17 mouse cellular contexts compared by ENCODE assay signal in the genomic region with DNA sequence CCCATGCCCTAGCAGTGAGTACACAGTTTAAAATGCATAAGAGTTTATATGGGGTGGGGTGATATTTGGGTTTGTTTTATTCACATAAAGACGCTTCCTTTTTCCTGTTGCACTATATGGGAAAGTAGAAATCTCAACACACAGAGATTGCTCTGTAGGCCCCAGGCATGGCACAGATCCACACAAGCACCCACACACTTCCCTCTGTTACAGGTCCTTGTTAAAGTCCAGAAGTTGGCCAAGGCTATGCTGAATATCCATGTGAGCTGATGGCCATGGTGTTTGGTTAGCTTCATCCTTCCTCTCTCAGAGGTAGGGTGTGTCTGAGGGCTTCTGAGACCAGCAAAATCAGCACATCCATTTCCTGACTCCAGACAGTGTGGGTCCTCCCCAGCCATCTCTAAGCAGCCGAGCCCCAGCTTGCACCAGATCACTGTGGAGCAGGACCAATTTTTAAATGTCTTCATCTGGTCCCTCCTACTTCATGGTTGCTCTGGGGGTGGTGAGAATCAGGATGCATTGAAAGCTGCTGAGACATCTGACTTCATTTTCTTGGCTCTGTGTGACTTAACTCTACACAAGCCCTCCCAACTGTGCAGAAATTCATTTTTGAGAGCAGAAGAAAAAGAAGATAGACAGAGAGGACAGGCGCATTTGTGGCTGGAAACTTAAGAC.
DNase-seq lines count a peak whose midpoint lies in the region; ATAC-seq and TF ChIP-seq lines count a peak whose summit lies in the region.
"Had no signal": no experiment of that assay in that cellular context is flagged by ENCODE, and none has a peak within 500 bp of the region (broad histone marks: within the 10 kb centered on the region; RNA-seq: fewer than 3 reads in every experiment).

No protein-coding gene starts in this region.

- WGBS in hindbrain, embryonic 16.5 days, result 91% methylated on average over 3 of the region's 3 CpGs
- WGBS in intestine, postnatal 0 days, result 75% methylated on average over 3 of the region's 3 CpGs

- DNase-seq in 416B (ENCODE audit: low read depth), result peak; percentile 19
- DNase-seq in frontal cortex, postnatal 36 days (ENCODE audit: low spot score in 2 of 2), result peak; percentile 44 to 58
- DNase-seq in layer of hippocampus, postnatal 10 days (ENCODE audit: low spot score in 2 of 2), result peak; percentile 19 to 35
- DNase-seq in left cerebral cortex, postnatal 36 days (ENCODE audit: low spot score in 2 of 2), result peak; percentile 29 to 46
- DNase-seq in ovary, postnatal 10 days (ENCODE audit: low spot score), result no peak
- no peak for DNase-seq in lung, postnatal 14 days
- DNase-seq: adrenal gland, postnatal 36 days; cerebellum, adult 8-10 months; gastrocnemius, postnatal 14 days; kidney, adult 8-10 months; kidney, postnatal 36 days; lung, adult 18-20 months had no signal

- no peak overlapping the region for H3K4me2 ChIP-seq in hindbrain, embryonic 16.5 days (ENCODE audit: low read length)
- H3K4me2 ChIP-seq in intestine, postnatal 0 days (replicated peaks; ENCODE audit: low read depth), result no peak overlapping the region

- TF ChIP-seq CTCF in intestine, postnatal 0 days (IDR thresholded peaks at IDR 0.05; ENCODE audit: low read depth), result no peak

- no peaks in the 10 kb centered on the region for H3K4me1 ChIP-seq in hindbrain, embryonic 16.5 days (ENCODE audit: control insufficient read depth, insufficient read depth, low read depth, low read length)
- no peaks in the 10 kb centered on the region for H3K4me1 ChIP-seq in intestine, postnatal 0 days (replicated peaks; ENCODE audit: control insufficient read depth, insufficient read depth, low read length)
- H3K4me1 ChIP-seq: heart, embryonic 10.5 days; limb, embryonic 10.5 days had no signal

- no peak overlapping the region for H3K9ac ChIP-seq in hindbrain, embryonic 16.5 days (ENCODE audit: low read depth, low read length)
- no peak overlapping the region for H3K9ac ChIP-seq in intestine, postnatal 0 days (ENCODE audit: low read depth, low read length)

- ATAC-seq in hindbrain, embryonic 16.5 days, result no peak
- ATAC-seq in intestine, postnatal 0 days, result no peak
- ATAC-seq: midbrain, embryonic 16.5 days had no signal

- no peaks in the 10 kb centered on the region for H3K27me3 ChIP-seq in hindbrain, embryonic 16.5 days (replicated peaks; ENCODE audit: control insufficient read depth, insufficient read depth, low read length)
- no peaks in the 10 kb centered on the region for H3K27me3 ChIP-seq in intestine, postnatal 0 days (replicated peaks; ENCODE audit: control insufficient read depth, insufficient read depth, low read length)

- H3K27ac ChIP-seq in hindbrain, embryonic 16.5 days (ENCODE audit: low read depth, low read length), result no peak overlapping the region
- H3K27ac ChIP-seq in intestine, postnatal 0 days (ENCODE audit: low read depth, low read length), result no peak overlapping the region
- H3K27ac ChIP-seq: heart, embryonic 10.5 days; limb, embryonic 10.5 days had no signal

- no peaks in the 10 kb centered on the region for H3K9me3 ChIP-seq in hindbrain, embryonic 16.5 days (ENCODE audit: control insufficient read depth, low read length)
- no peaks in the 10 kb centered on the region for H3K9me3 ChIP-seq in intestine, postnatal 0 days (ENCODE audit: control insufficient read depth)
- H3K9me3 ChIP-seq: heart, embryonic 10.5 days; limb, embryonic 10.5 days had no signal

- H3K36me3 ChIP-seq in hindbrain, embryonic 16.5 days (ENCODE audit: control insufficient read depth, insufficient read depth, low read length), result no peaks in the 10 kb centered on the region
- H3K36me3 ChIP-seq in intestine, postnatal 0 days (ENCODE audit: control insufficient read depth, insufficient read depth), result no peaks in the 10 kb centered on the region
- H3K36me3 ChIP-seq: heart, embryonic 10.5 days; limb, embryonic 10.5 days had no signal

- intact Hi-C loops in left cerebral cortex, postnatal 36 days (cut with DNase I), result no loop called here

- no peak overlapping the region for H3K4me3 ChIP-seq in hindbrain, embryonic 16.5 days (ENCODE audit: low read length)
- H3K4me3 ChIP-seq in intestine, postnatal 0 days (ENCODE audit: low read depth, low read length), result no peak overlapping the region
- H3K4me3 ChIP-seq: heart, embryonic 10.5 days; limb, embryonic 10.5 days had no signal

Comparison
In these comparisons a context has a peak if more than half of its experiments do, and no peak if none do; other contexts are left out.
1. DNase-seq: peak in 416B (single experiment), frontal cortex, postnatal 36 days (2 of 2), layer of hippocampus, postnatal 10 days (2 of 2) and left cerebral cortex, postnatal 36 days (2 of 2); none in ovary, postnatal 10 days (single experiment) and lung, postnatal 14 days (single experiment).